10 mouse cellular contexts compared by ENCODE assay signal in the genomic region with DNA sequence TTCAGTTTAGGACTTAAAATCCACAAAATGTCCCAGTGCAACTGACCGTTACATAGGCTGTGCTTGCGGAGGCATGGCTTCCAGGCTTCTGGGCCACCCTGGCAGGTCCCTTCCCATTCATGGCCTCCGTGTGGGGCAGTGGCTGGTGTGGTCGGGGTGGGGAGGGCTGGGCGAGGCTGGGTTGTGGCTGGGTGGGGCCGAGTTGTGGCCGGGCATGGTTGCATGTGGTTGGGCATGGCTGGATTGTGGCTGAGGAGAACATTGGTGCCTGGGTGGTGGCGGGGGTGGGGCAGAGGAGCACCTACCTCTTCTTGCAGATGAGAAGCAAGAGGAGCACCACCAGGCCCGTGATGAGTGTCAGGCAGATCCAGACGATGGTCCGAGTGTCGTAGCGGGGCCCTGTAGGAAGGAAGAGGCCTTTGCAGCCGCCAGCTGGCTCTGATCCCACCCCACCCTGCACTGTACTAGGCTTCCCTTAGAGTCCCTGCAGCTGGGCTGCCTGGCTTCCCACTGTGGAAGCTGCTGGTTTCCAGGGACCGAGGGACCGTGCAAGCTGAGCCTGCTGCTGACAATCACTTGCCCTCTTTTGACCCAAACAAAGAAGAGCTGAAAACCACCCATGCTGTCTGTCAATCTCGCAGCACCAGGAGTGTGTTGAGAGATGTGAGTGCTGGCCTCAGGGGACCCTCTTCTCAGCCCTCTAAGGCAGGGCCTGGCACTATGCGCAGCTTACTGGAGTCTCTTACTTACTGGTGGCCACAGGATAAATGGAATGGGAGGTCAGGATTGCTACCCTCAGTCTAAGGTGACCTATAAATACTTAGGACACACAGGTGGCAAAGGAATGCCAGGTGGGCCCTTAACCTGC. TPM values are rescaled to one million over a fixed set of nuclear protein-coding genes. Genes with fewer than 3 reads are reported as not detected.
DNase-seq lines count a peak whose midpoint lies in the region; ATAC-seq and TF ChIP-seq lines count a peak whose summit lies in the region.
"Had no signal": no experiment of that assay in that cellular context is flagged by ENCODE, and none has a peak within 500 bp of the region (broad histone marks: within the 10 kb centered on the region; RNA-seq: fewer than 3 reads in every experiment).

No protein-coding gene starts in this region.

- no peak overlapping the region for H3K27ac ChIP-seq in hindbrain, embryonic 13.5 days
- H3K27ac ChIP-seq in hindbrain, embryonic 14.5 days, result no peak overlapping the region
- H3K27ac ChIP-seq in liver, embryonic 14.5 days, result no peak overlapping the region
- H3K27ac ChIP-seq: embryonic facial prominence, embryonic 12.5 days had no signal

- H3K4me3 ChIP-seq in hindbrain, embryonic 13.5 days, result no peak overlapping the region
- no peak overlapping the region for H3K4me3 ChIP-seq in hindbrain, embryonic 14.5 days (replicated peaks; ENCODE audit: low read length)
- peak overlapping the region; percentile 35 for H3K4me3 ChIP-seq in E14TG2a.4 (replicated peaks; ENCODE audit: low read length)
- no peak overlapping the region for H3K4me3 ChIP-seq in liver, embryonic 14.5 days (ENCODE audit: insufficient read depth in 1 of 2, low read depth in 2 of 2, low read length in 2 of 2)
- H3K4me3 ChIP-seq: embryonic facial prominence, embryonic 12.5 days had no signal

- H3K36me3 ChIP-seq in hindbrain, embryonic 13.5 days, result no peaks in the 10 kb centered on the region
- peaks cover 6% of the 10 kb centered on the region; the same call in 1 of the 2 replicates for H3K36me3 ChIP-seq in hindbrain, embryonic 14.5 days (replicated peaks; ENCODE audit: control insufficient read depth, insufficient read depth)
- no peaks in the 10 kb centered on the region for H3K36me3 ChIP-seq in E14TG2a.4 (ENCODE audit: insufficient read depth, low read length)
- H3K36me3 ChIP-seq in liver, embryonic 14.5 days (replicated peaks; ENCODE audit: control insufficient read depth, insufficient read depth, low read depth), result no peaks in the 10 kb centered on the region
- H3K36me3 ChIP-seq: embryonic facial prominence, embryonic 12.5 days; G1E had no signal

- no peak overlapping the region for H3K4me2 ChIP-seq in hindbrain, embryonic 13.5 days
- no peak overlapping the region for H3K4me2 ChIP-seq in hindbrain, embryonic 14.5 days (replicated peaks)
- H3K4me2 ChIP-seq in liver, embryonic 14.5 days (ENCODE audit: low read depth), result peak overlapping the region; percentile 24; the same call in 1 of the 2 replicates
- H3K4me2 ChIP-seq: embryonic facial prominence, embryonic 12.5 days had no signal

- no peak for TF ChIP-seq EP300 in liver, embryonic 14.5 days (IDR thresholded peaks at IDR 0.05; ENCODE audit: low read depth)

- no peak for ATAC-seq in hindbrain, embryonic 13.5 days (ENCODE audit: low FRiP score)
- no peak; the same call in 1 of the 2 replicates for ATAC-seq in hindbrain, embryonic 14.5 days (ENCODE audit: low FRiP score)
- ATAC-seq in liver, embryonic 14.5 days (ENCODE audit: insufficient read depth), result peak; percentile 19; the same call in 1 of the 2 replicates

- DNase-seq in hindbrain, embryonic 14.5 days (ENCODE audit: low spot score), result no peak
- peak; percentile 75 for DNase-seq in 3134 (ENCODE audit: extremely low read depth, insufficient read length, low spot score)
- no peak for DNase-seq in liver, embryonic 14.5 days (ENCODE audit: low read depth in 3 of 3, low spot score in 3 of 3)
- DNase-seq in thymus, postnatal 25 days, result no peak
- no peak for DNase-seq in thymus, postnatal 0 days (ENCODE audit: low spot score)
- DNase-seq: cerebellum, adult 18-20 months had no signal

- peaks cover 65% of the 10 kb centered on the region for H3K27me3 ChIP-seq in hindbrain, embryonic 13.5 days
- 0 out of 2 replicates have a peak, but pooled peaks cover 4% of the 10 kb centered on the region for H3K27me3 ChIP-seq in hindbrain, embryonic 14.5 days (ENCODE audit: control insufficient read depth, insufficient read depth, low read length)
- peaks cover 81% of the 10 kb centered on the region for H3K27me3 ChIP-seq in E14TG2a.4 (ENCODE audit: insufficient read depth, low read length)
- H3K27me3 ChIP-seq in liver, embryonic 14.5 days (ENCODE audit: control insufficient read depth, insufficient read depth, low read length), result no peaks in the 10 kb centered on the region

- 41% methylated on average over 18 of the region's 18 CpGs for WGBS in hindbrain, embryonic 13.5 days
- WGBS in hindbrain, embryonic 14.5 days, result 46% methylated on average over 18 of the region's 18 CpGs
- WGBS in liver, embryonic 14.5 days (ENCODE audit: insufficient replicate concordance), result 37% methylated on average over 18 of the region's 18 CpGs

- no peaks in the 10 kb centered on the region for H3K9me3 ChIP-seq in hindbrain, embryonic 13.5 days
- H3K9me3 ChIP-seq in hindbrain, embryonic 14.5 days (ENCODE audit: control insufficient read depth, low read length), result no peaks in the 10 kb centered on the region
- H3K9me3 ChIP-seq in E14TG2a.4 (ENCODE audit: low read length), result no peaks in the 10 kb centered on the region
- no peaks in the 10 kb centered on the region for H3K9me3 ChIP-seq in liver, embryonic 14.5 days (ENCODE audit: control insufficient read depth, low read length)
- H3K9me3 ChIP-seq: embryonic facial prominence, embryonic 12.5 days; G1E had no signal

- TF ChIP-seq CTCF in E14TG2a.4 (conservative IDR thresholded peaks at IDR 0.05; ENCODE audit: low read length), result no peak
- TF ChIP-seq CTCF in liver, embryonic 14.5 days (IDR thresholded peaks at IDR 0.05; ENCODE audit: low read depth), result no peak

- H3K9ac ChIP-seq in hindbrain, embryonic 13.5 days, result 0 out of 2 replicates have a peak overlapping the region, but pooled peaks have one; percentile 24
- no peak overlapping the region for H3K9ac ChIP-seq in hindbrain, embryonic 14.5 days
- H3K9ac ChIP-seq in liver, embryonic 14.5 days (replicated peaks), result no peak overlapping the region
- H3K9ac ChIP-seq: embryonic facial prominence, embryonic 12.5 days had no signal

- H3K4me1 ChIP-seq in hindbrain, embryonic 13.5 days (replicated peaks), result peaks cover 12% of the 10 kb centered on the region
- H3K4me1 ChIP-seq in hindbrain, embryonic 14.5 days (replicated peaks; ENCODE audit: control insufficient read depth, insufficient read depth, low read length), result no peaks in the 10 kb centered on the region
- peaks cover 39% of the 10 kb centered on the region for H3K4me1 ChIP-seq in E14TG2a.4 (replicated peaks; ENCODE audit: low read depth, low read length)
- peaks cover 6 to 7% of the 10 kb centered on the region in 2 experiments; a peak in 3 of 4 replicates for H3K4me1 ChIP-seq in liver, embryonic 14.5 days (replicated peaks; ENCODE audit: control insufficient read depth in 2 of 2, insufficient read depth in 2 of 2, low read length in 1 of 2)

RNA-seq across cellular contexts. Expression of a gene that starts 21.6 kb away (rescaled TPM):
- polyA plus RNA-seq in hindbrain, embryonic 13.5 days (2015; fragmentation: Nextera tagmentation; extraction: Ambion mirVana), result 5.6 and 6.1 TPM in 2 replicates
- polyA plus RNA-seq in hindbrain, embryonic 14.5 days (2014; fragmentation: Nextera tagmentation; extraction: Ambion mirVana), result 13.8 and 15.5 TPM in 2 replicates
- 0.25 and 0.28 TPM in 2 replicates for polyA plus RNA-seq in liver, embryonic 14.5 days (2012; rRNA removed)
- polyA plus RNA-seq in liver, embryonic 14.5 days (2014; fragmentation: Nextera tagmentation; extraction: Ambion mirVana), result 0.04 and 0.08 TPM in 2 replicates
- 0.08 TPM in 2 replicates for polyA plus RNA-seq in thymus, postnatal 0 days (2015; fragmentation: Nextera tagmentation; extraction: Ambion mirVana)
- polyA plus RNA-seq: G1E had no signal

RNA-seq across cellular contexts. Expression of a gene that starts 36.4 kb away (rescaled TPM):
- polyA plus RNA-seq in hindbrain, embryonic 13.5 days (2015; fragmentation: Nextera tagmentation; extraction: Ambion mirVana), result 23.6 and 24.6 TPM in 2 replicates
- 29.9 and 33.4 TPM in 2 replicates for polyA plus RNA-seq in hindbrain, embryonic 14.5 days (2014; fragmentation: Nextera tagmentation; extraction: Ambion mirVana)
- polyA plus RNA-seq in liver, embryonic 14.5 days (2012; rRNA removed), result 23.8 and 26.4 TPM in 2 replicates
- polyA plus RNA-seq in liver, embryonic 14.5 days (2014; fragmentation: Nextera tagmentation; extraction: Ambion mirVana), result 40.9 and 41.0 TPM in 2 replicates
- polyA plus RNA-seq in thymus, postnatal 0 days (2015; fragmentation: Nextera tagmentation; extraction: Ambion mirVana), result 98.7 and 110 TPM in 2 replicates
- polyA plus RNA-seq: G1E had no signal

RNA-seq across cellular contexts. Expression of a gene that starts 42.1 kb away (rescaled TPM):
- 19.5 and 24.3 TPM in 2 replicates for polyA plus RNA-seq in hindbrain, embryonic 13.5 days (2015; fragmentation: Nextera tagmentation; extraction: Ambion mirVana)
- 29.5 and 30.5 TPM in 2 replicates for polyA plus RNA-seq in hindbrain, embryonic 14.5 days (2014; fragmentation: Nextera tagmentation; extraction: Ambion mirVana)
- polyA plus RNA-seq in liver, embryonic 14.5 days (2012; rRNA removed), result 34.1 and 37.4 TPM in 2 replicates
- 46.5 and 50.2 TPM in 2 replicates for polyA plus RNA-seq in liver, embryonic 14.5 days (2014; fragmentation: Nextera tagmentation; extraction: Ambion mirVana)
- 75.3 and 77.9 TPM in 2 replicates for polyA plus RNA-seq in thymus, postnatal 0 days (2015; fragmentation: Nextera tagmentation; extraction: Ambion mirVana)

RNA-seq across cellular contexts. Expression of a gene that starts 49.0 kb away (rescaled TPM):
- polyA plus RNA-seq in hindbrain, embryonic 13.5 days (2015; fragmentation: Nextera tagmentation; extraction: Ambion mirVana), result 37.9 and 48.5 TPM in 2 replicates
- polyA plus RNA-seq in hindbrain, embryonic 14.5 days (2014; fragmentation: Nextera tagmentation; extraction: Ambion mirVana), result 48.6 and 52.3 TPM in 2 replicates
- polyA plus RNA-seq in liver, embryonic 14.5 days (2012; rRNA removed), result 57.9 and 67.0 TPM in 2 replicates
- polyA plus RNA-seq in liver, embryonic 14.5 days (2014; fragmentation: Nextera tagmentation; extraction: Ambion mirVana), result 96.9 and 100 TPM in 2 replicates
- 124 and 132 TPM in 2 replicates for polyA plus RNA-seq in thymus, postnatal 0 days (2015; fragmentation: Nextera tagmentation; extraction: Ambion mirVana)
